Mouse (Mus musculus) ES-E14 (cell line): Measurements from ENCODE around the gene Pilrb2.

Experiments
- CHD2 ChIP-seq: IDR thresholded peaks from 2 replicates; pipeline ENCODE4 v1.6.1; 2014; ENCODE audit warnings: mild to moderate bottlenecking, low read depth, low read length, inconsistent platforms
- HCFC1 ChIP-seq: IDR thresholded peaks from 2 replicates; pipeline ENCODE4 v1.6.1; 2012; ENCODE audit warnings: low read length, inconsistent platforms, borderline replicate concordance; ENCODE audit not compliant: insufficient read depth
- ZC3H11A ChIP-seq: IDR thresholded peaks from 2 replicates; pipeline ENCODE4 v1.6.1; 2012; ENCODE audit warnings: low read depth, mild to moderate bottlenecking, inconsistent platforms, low read length, borderline replicate concordance
- ZNF384 ChIP-seq: IDR thresholded peaks from 2 replicates; pipeline ENCODE4 v1.6.1; 2012; ENCODE audit warnings: low read depth, low read length, inconsistent platforms

DNA sequence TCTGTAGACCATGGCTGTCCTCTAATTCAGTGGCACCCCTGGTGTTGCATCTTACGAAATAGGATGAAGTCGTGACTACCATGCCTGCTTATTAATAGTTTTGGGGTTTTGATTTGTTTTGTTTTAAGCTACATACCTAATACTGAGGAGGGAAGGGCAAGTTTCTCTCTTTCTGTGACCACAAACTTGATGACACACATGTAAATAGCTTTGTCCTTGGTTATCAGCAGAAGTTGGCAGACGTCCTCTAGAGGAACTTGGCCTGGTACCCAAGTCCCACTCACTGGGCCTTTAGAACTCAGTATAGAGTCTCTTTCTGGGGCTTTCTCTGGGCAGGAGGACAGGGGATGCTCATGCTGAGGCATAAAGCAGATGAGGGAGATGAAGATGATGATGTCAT, 11.7 kb upstream of the Pilrb2 start:
- TF ChIP-seq HCFC1 (no peak), ZC3H11A (no peak), ZNF384 (no peak), CHD2 (no peak)
